Mouse (Mus musculus): ENCODE measurements around the gene Htr2c. TPM values are rescaled to one million over a fixed set of nuclear protein-coding genes. Genes with fewer than 3 reads are reported as not detected.

Gene Htr2c
- polyA plus RNA-seq (2014; fragmentation: Nextera tagmentation; extraction: Ambion mirVana), result not detected in 2 replicates

DNA sequence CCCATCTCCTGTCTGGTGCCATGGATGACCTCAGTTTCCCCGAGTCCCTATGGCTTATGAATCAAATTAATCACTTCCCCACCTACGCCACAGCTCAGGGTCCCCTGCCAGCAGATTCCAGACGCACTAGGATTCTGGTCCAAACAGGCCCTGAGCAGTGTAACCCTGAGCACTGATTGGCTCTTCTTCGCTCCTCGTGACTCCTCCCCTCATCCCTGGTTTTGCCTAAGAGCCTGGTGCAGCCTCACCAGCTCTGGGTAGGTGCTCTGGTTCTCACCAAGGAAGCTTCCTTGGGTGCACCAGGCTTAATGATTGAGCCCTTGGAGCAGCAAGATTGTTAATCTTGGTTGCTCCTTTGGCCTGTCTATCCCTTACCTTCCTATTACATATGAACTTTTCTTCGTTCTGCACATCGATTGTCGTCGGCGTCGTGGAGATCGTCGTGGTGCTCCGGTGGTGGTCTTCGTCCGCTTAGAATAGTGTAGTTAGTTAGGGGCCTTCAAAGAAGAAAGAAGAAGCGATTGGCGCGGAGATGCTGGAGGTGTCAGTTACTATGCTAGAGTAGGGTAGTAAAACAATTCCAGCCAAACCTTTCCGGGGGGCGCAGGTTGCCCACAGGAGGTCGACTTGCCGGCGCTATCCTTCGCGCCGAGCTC, at the start of gene Htr2c:
Gene Htr2c (plus strand): TSS at position 256 of the 656 bp plus-strand sequence.
- Histone ChIP-seq H3K4me3 (ENCODE audit: low read depth, low read length) (no peak within 1 kb of the TSS), H3K36me3 (ENCODE audit: control insufficient read depth, insufficient read depth, low read length) (no peaks in the 10 kb centered on the region), H3K9ac (ENCODE audit: low read depth, low read length) (no peak within 1 kb of the TSS), H3K27ac (ENCODE audit: low read depth, low read length) (no peak within 1 kb of the TSS), H3K4me1 (replicated peaks; ENCODE audit: control insufficient read depth, insufficient read depth, low read length) (no peaks in the 10 kb centered on the region), H3K27me3 (replicated peaks; ENCODE audit: control insufficient read depth, insufficient read depth, low read length) (peaks cover 25% of the 10 kb centered on the region), H3K4me2 (peak within 1 kb of the TSS; percentile 17; the same call in 1 of the 2 replicates), H3K9me3 (ENCODE audit: control insufficient read depth, low read length) (no peaks in the 10 kb centered on the region)
- ATAC-seq (replicated peaks; ENCODE audit: low FRiP score), result no peak
- 24% methylated on average over 27 of the region's 27 CpGs for WGBS
- no peak for DNase-seq (ENCODE audit: low spot score)

DNA sequence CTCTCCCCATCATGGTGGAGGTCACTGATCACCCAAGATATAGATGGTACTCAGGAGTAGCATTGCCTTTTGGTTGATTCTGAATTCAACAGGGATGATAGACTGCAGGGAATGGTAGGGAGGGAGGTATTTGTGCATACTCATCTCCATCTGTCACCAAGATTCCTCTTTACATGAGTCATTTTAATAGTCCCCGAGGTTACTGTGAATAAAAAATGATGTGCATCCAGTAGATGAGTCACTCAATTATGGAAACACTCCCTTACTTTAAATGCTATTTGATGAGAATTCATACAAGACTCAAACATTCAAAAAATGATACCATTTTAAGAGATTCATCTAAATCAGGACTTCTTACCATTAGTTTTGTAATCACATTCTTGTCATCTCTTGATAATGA, 34.1 kb upstream of the Htr2c start:
- Histone ChIP-seq H3K36me3 (ENCODE audit: control insufficient read depth, insufficient read depth, low read length) (no peaks in the 10 kb centered on the region), H3K4me1 (replicated peaks; ENCODE audit: control insufficient read depth, insufficient read depth, low read length) (no peaks in the 10 kb centered on the region), H3K9ac (ENCODE audit: low read depth, low read length) (no peak overlapping the region), H3K27me3 (replicated peaks; ENCODE audit: control insufficient read depth, insufficient read depth, low read length) (no peaks in the 10 kb centered on the region), H3K4me2 (no peak overlapping the region), H3K4me3 (ENCODE audit: low read depth, low read length) (no peak overlapping the region), H3K27ac (ENCODE audit: low read depth, low read length) (no peak overlapping the region), H3K9me3 (ENCODE audit: control insufficient read depth, low read length) (no peaks in the 10 kb centered on the region)
- ATAC-seq (replicated peaks; ENCODE audit: low FRiP score), result no peak
- DNase-seq (ENCODE audit: low spot score), result no peak
- WGBS, result 48% methylated on average over 1 of the region's 1 CpGs

DNA sequence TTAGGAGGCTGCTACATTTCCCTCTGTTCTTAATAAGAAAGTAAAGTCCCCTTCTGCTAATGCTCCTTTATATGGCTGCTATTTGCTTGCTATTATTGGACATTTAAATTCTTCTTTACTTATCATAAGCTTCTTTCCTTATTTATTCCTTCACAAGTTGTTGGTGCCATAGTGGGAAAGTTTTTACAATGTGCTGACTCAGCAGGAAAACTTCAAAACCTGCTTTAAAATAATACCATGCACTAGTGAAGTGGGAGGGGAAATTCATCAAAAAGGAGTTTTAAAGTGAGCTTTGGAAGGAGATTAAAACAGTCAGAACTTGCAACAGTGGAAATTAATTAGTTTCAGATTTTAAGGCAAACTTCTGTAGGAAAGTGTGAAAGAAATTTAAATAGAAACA, 26.0 kb upstream of the Htr2c start:
- H3K36me3 ChIP-seq (ENCODE audit: control insufficient read depth, insufficient read depth, low read length), result no peaks in the 10 kb centered on the region
- H3K9me3 ChIP-seq (ENCODE audit: control insufficient read depth, low read length), result no peaks in the 10 kb centered on the region
- H3K4me2 ChIP-seq, result no peak overlapping the region
- no peak overlapping the region for H3K27ac ChIP-seq (ENCODE audit: low read depth, low read length)
- no peak overlapping the region for H3K4me3 ChIP-seq (ENCODE audit: low read depth, low read length)
- H3K9ac ChIP-seq (ENCODE audit: low read depth, low read length), result no peak overlapping the region
- DNase-seq (ENCODE audit: low spot score), result no peak
- no peaks in the 10 kb centered on the region for H3K4me1 ChIP-seq (replicated peaks; ENCODE audit: control insufficient read depth, insufficient read depth, low read length)
- H3K27me3 ChIP-seq (replicated peaks; ENCODE audit: control insufficient read depth, insufficient read depth, low read length), result no peaks in the 10 kb centered on the region
- ATAC-seq (replicated peaks; ENCODE audit: low FRiP score), result no peak

DNA sequence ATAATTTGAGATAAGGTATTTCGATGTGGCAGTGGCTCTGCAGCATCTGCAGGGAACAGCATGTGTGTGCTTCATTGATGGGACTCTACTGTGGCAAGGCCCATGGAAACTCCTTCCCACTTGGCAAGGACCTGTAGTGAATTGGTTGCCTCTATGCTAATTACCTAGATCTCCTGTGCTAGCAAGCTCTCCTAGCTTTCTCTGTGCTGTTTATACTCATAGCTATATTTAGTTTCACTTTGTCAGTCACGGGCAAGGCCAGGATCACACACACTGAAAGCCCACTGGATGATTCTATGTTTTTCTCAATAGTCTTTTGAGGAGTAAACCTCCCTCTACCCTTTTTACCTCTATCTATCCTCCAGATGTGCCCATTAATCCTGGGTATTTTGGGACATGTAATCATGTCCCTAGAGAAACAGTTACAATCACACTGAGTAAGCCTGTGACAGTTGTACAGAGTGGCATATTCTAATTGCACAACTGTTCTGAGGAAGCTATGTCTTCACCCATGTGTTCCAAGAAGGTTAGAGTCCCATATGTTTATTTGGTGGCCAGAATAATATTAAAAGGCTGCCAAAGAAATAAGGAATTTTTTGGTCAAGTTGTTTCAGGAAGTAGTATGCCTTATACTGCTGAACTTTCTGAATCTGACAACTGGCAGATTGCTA, 16.0 kb upstream of the Htr2c start:
- Histone ChIP-seq H3K4me3 (ENCODE audit: low read depth, low read length) (no peak overlapping the region), H3K27ac (ENCODE audit: low read depth, low read length) (no peak overlapping the region), H3K9me3 (ENCODE audit: control insufficient read depth, low read length) (no peaks in the 10 kb centered on the region), H3K27me3 (replicated peaks; ENCODE audit: control insufficient read depth, insufficient read depth, low read length) (no peaks in the 10 kb centered on the region), H3K4me1 (replicated peaks; ENCODE audit: control insufficient read depth, insufficient read depth, low read length) (no peaks in the 10 kb centered on the region), H3K4me2 (no peak overlapping the region), H3K9ac (ENCODE audit: low read depth, low read length) (no peak overlapping the region), H3K36me3 (ENCODE audit: control insufficient read depth, insufficient read depth, low read length) (no peaks in the 10 kb centered on the region)
- WGBS, result 80% methylated on average over 2 of the region's 2 CpGs
- ATAC-seq (replicated peaks; ENCODE audit: low FRiP score) (no peak), DNase-seq (ENCODE audit: low spot score) (no peak)

DNA sequence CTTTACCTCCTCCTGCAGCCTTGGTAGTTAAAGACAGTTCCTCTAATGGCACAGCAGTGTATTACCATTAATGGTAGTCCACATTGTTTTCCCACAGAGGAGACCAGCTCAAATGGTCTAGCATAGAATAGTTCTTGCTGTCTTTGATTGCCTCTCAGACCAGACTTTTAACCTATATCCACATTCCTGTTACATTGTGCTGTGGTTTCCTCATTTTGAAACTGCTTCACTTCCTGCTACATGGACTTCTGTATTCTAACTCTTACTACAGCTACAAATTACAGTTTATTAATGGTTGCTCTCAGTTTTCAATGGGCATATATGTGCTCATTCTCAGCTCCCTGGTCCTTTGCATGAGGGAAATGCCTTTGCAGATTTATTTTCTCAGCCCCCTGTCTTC, 15.3 kb upstream of the Htr2c start:
- no peak for ATAC-seq (replicated peaks; ENCODE audit: low FRiP score)
- DNase-seq (ENCODE audit: low spot score), result no peak
- H3K27ac ChIP-seq (ENCODE audit: low read depth, low read length), result no peak overlapping the region
- H3K9me3 ChIP-seq (ENCODE audit: control insufficient read depth, low read length), result no peaks in the 10 kb centered on the region
- H3K9ac ChIP-seq (ENCODE audit: low read depth, low read length), result no peak overlapping the region
- no peaks in the 10 kb centered on the region for H3K36me3 ChIP-seq (ENCODE audit: control insufficient read depth, insufficient read depth, low read length)
- no peaks in the 10 kb centered on the region for H3K4me1 ChIP-seq (replicated peaks; ENCODE audit: control insufficient read depth, insufficient read depth, low read length)
- no peak overlapping the region for H3K4me3 ChIP-seq (ENCODE audit: low read depth, low read length)
- no peak overlapping the region for H3K4me2 ChIP-seq
- no peaks in the 10 kb centered on the region for H3K27me3 ChIP-seq (replicated peaks; ENCODE audit: control insufficient read depth, insufficient read depth, low read length)

GRCm38 (mm10) chrX:146958608-146959007, 3.7 kb upstream of the Htr2c start:
- Histone ChIP-seq H3K4me2 (no peak overlapping the region), H3K4me3 (ENCODE audit: low read depth, low read length) (no peak overlapping the region), H3K36me3 (ENCODE audit: control insufficient read depth, insufficient read depth, low read length) (no peaks in the 10 kb centered on the region), H3K9ac (ENCODE audit: low read depth, low read length) (no peak overlapping the region), H3K27me3 (replicated peaks; ENCODE audit: control insufficient read depth, insufficient read depth, low read length) (peaks cover 25% of the 10 kb centered on the region), H3K27ac (ENCODE audit: low read depth, low read length) (no peak overlapping the region), H3K4me1 (replicated peaks; ENCODE audit: control insufficient read depth, insufficient read depth, low read length) (no peaks in the 10 kb centered on the region), H3K9me3 (ENCODE audit: control insufficient read depth, low read length) (no peaks in the 10 kb centered on the region)
- 81% methylated on average over 1 of the region's 1 CpGs for WGBS
- DNase-seq (ENCODE audit: low spot score) (no peak), ATAC-seq (replicated peaks; ENCODE audit: low FRiP score) (no peak)

DNA sequence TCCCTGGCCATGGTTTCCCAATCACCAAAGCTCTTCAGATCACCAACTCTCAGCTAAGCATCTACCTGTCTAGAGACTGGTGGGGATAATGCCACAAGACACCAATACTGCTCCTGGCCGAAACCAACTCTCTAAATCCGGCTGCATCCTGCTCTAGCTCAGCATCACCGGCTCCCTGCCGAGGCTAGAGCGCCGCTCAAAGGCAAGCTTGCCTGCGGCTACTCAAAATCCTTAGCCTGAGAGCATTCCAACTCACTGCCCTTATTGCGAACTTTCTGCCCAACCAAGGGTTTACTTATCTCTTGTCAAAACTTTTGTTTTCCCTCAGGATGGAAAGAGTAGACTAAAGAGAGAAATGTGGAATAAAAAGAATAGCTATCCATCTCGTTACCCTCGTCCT, 2.4 kb upstream of the Htr2c start:
- H3K36me3 ChIP-seq (ENCODE audit: control insufficient read depth, insufficient read depth, low read length), result no peaks in the 10 kb centered on the region
- H3K9ac ChIP-seq (ENCODE audit: low read depth, low read length), result no peak overlapping the region
- DNase-seq (ENCODE audit: low spot score) (no peak), ATAC-seq (replicated peaks; ENCODE audit: low FRiP score) (no peak)
- peaks cover 25% of the 10 kb centered on the region for H3K27me3 ChIP-seq (replicated peaks; ENCODE audit: control insufficient read depth, insufficient read depth, low read length)
- WGBS, result 18% methylated on average over 10 of the region's 10 CpGs
- no peak overlapping the region for H3K4me3 ChIP-seq (ENCODE audit: low read depth, low read length)
- no peak overlapping the region for H3K4me2 ChIP-seq
- no peak overlapping the region for H3K27ac ChIP-seq (ENCODE audit: low read depth, low read length)
- H3K9me3 ChIP-seq (ENCODE audit: control insufficient read depth, low read length), result no peaks in the 10 kb centered on the region
- H3K4me1 ChIP-seq (replicated peaks; ENCODE audit: control insufficient read depth, insufficient read depth, low read length), result no peaks in the 10 kb centered on the region

DNA sequence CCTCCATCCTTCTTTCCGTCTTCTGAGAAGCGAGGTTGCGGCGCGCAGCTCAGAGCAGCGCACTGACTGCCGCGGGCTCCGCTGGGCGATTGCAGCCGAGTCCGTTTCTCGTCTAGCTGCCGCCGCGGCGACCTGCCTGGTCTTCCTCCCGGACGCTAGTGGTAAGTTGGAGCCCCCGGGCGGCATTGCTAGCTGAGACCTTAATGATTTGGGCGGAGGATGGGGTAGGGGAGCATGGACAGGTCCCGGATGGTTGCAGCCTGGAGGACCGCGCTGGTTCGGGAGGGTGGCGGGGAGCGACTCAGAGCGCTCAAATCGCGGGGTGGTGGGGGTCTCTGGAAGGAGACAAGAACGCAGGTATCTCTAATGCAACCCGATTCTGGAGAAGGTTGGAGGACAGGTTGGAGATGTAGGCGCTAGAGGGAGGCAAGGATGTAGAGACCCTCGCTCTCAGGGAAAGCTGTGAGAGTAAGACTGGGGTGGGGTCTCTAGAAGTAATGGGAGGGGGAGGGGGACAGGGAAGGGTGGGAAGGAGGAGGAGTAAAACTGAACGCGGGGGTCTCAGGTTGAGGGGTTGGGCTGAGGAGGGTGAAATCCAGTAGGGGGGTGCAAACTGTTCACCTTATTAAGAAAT, 718 bp downstream of the Htr2c start:
- no peak overlapping the region for H3K27ac ChIP-seq (ENCODE audit: low read depth, low read length)
- DNase-seq (ENCODE audit: low spot score) (no peak), ATAC-seq (replicated peaks; ENCODE audit: low FRiP score) (no peak)
- H3K4me1 ChIP-seq (replicated peaks; ENCODE audit: control insufficient read depth, insufficient read depth, low read length), result no peaks in the 10 kb centered on the region
- H3K4me3 ChIP-seq (ENCODE audit: low read depth, low read length), result no peak overlapping the region
- H3K4me2 ChIP-seq, result peak overlapping the region; percentile 17; the same call in 1 of the 2 replicates
- peaks cover 25% of the 10 kb centered on the region for H3K27me3 ChIP-seq (replicated peaks; ENCODE audit: control insufficient read depth, insufficient read depth, low read length)
- no peaks in the 10 kb centered on the region for H3K9me3 ChIP-seq (ENCODE audit: control insufficient read depth, low read length)
- no peak overlapping the region for H3K9ac ChIP-seq (ENCODE audit: low read depth, low read length)
- 13% methylated on average over 37 of the region's 37 CpGs for WGBS
- H3K36me3 ChIP-seq (ENCODE audit: control insufficient read depth, insufficient read depth, low read length), result no peaks in the 10 kb centered on the region

GRCm38 (mm10) chrX:146979931-146980330, 17.6 kb downstream of the Htr2c start:
- WGBS, result 56% methylated on average over 5 of the region's 5 CpGs
- no peak overlapping the region for H3K27ac ChIP-seq (ENCODE audit: low read depth, low read length)
- no peak for DNase-seq (ENCODE audit: low spot score)
- H3K36me3 ChIP-seq (ENCODE audit: control insufficient read depth, insufficient read depth, low read length), result no peaks in the 10 kb centered on the region
- no peak overlapping the region for H3K4me3 ChIP-seq (ENCODE audit: low read depth, low read length)
- H3K9me3 ChIP-seq (ENCODE audit: control insufficient read depth, low read length), result no peaks in the 10 kb centered on the region
- no peak for ATAC-seq (replicated peaks; ENCODE audit: low FRiP score)
- no peak overlapping the region for H3K9ac ChIP-seq (ENCODE audit: low read depth, low read length)
- no peak overlapping the region for H3K4me2 ChIP-seq
- no peaks in the 10 kb centered on the region for H3K27me3 ChIP-seq (replicated peaks; ENCODE audit: control insufficient read depth, insufficient read depth, low read length)
- H3K4me1 ChIP-seq (replicated peaks; ENCODE audit: control insufficient read depth, insufficient read depth, low read length), result no peaks in the 10 kb centered on the region
